Mouse (Mus musculus): ENCODE data around the gene Fgf15.
"Not testable (repeated sequence)": the region's sequence is repeated elsewhere in the genome, so short reads cannot be mapped to it uniquely, and the experiment has no call there.

The Fgf15 gene

DNA sequence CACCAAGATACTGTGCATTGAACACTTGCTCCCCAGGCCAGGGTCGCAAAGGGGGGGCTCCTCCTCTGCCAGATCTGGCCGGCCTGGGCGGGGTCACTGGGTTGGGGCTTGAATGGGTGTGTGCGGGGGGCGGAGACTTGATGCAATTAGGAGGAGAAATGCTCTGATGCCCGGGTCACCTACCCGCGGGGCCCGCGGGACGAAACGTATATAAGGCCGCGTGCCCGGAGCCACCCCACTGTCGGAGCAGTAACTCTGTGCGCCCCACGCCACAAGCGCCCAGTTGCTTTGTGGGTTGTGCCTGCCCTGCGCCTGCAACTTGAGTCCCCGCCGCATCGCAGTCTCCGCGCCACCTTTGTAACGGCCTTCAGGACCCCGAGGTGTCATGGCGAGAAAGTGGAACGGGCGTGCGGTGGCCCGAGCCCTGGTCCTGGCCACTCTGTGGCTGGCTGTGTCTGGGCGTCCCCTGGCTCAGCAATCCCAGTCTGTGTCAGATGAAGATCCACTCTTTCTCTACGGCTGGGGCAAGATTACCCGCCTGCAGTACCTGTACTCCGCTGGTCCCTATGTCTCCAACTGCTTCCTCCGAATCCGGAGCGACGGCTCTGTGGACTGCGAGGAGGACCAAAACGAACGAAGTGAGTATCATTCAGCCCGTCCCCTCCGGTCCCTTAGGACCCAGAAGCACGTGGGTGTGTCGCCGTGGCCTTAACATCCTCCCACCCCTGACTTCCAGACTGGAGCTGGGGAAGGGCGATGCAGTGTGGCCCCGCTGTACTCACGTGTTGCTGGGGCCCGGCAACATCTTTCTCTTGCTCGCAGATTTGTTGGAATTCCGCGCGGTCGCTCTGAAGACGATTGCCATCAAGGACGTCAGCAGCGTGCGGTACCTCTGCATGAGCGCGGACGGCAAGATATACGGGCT is at the start of gene Fgf15:
Gene Fgf15 (plus strand): TSS at position 238 of the 925 bp plus-strand sequence.
- DNase-seq (ENCODE audit: low spot score) = peak; percentile 88

DNA sequence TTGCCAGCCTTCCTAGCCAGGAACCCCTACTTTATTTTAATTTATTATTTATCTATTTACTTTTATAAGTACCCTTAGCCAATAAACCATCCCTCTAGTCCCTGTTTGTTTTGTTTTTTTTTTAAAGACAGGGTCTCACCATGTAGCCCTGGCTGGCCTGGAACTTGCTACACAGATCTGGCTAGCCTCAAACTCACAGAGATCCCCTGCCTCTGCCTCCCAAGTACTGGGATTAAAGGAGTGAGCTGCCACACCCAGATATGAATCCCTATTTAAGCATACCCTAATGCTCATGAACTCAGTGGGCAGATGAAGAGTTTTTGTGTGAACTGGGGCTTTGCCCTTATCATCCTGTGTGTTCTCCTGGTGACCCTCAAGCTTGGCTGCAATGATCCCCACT is 49.3 kb upstream of the Fgf15 start, which contains the start of gene Fgf4:
Gene Fgf4 (plus strand): TSS at position 301 of the 400 bp plus-strand sequence.
- no peak for DNase-seq (ENCODE audit: low spot score)

DNA sequence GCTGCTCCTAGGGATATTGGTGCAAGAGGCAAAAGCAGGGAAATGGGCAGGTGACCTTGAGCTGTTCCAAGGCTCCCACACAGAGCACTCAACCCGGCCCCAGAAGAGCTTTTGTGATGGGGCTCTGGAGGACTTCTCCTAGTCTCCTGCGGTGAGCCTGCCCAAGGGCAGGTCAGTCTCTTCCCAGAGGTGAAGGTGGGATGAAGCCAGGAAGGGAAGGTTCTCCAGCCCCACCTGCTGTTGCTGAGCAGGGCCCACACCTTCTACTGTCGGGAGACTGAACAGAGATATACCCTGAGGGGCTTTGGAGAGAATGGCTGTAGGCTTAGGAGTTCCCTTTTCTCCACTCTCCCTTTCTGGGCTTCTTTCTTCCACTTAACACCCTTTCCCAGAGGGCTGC is 45.0 kb upstream of the Fgf15 start:
- DNase-seq (ENCODE audit: low spot score) = no peak

DNA sequence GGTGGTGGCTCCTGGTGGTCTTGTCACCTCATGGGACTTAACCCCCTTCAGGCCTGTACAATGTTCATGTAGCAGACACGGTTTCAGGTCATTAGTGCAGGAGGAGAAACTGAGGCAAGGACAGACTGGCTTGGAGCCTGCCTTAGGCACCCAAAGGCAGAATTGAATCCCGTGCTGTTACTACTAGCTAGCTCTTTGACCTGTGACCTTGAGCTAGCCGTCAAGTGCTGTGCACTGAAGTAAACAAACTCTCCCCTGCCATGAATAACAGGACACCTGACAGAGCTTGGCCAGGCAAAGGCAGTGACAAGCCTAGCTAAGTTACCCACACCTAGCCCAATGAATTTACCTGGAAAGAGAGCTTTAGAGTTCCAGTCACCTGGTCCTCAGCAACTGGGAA is 41.4 kb upstream of the Fgf15 start:
- DNase-seq (ENCODE audit: low spot score) = no peak

DNA sequence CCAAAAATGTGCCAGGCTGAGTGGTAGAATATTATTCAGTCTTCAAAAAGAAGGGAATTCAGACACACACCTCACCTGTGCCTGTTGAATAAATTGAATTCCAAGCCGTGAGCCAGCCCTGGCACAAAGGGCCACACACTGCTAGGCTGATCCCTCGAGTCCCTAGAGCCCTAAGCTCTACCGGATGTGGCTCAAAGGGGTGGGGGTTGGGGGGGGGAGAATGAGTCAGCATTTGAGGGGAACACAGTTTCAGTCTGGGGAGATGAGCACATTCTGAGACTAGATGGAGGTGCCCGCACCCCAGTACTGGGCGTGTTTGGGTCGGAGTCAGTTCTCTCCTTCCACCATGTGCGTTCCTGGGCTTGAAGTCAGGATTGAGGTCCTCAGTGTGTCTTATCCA is 39.2 kb upstream of the Fgf15 start:
- no peak for DNase-seq (ENCODE audit: low spot score)

DNA sequence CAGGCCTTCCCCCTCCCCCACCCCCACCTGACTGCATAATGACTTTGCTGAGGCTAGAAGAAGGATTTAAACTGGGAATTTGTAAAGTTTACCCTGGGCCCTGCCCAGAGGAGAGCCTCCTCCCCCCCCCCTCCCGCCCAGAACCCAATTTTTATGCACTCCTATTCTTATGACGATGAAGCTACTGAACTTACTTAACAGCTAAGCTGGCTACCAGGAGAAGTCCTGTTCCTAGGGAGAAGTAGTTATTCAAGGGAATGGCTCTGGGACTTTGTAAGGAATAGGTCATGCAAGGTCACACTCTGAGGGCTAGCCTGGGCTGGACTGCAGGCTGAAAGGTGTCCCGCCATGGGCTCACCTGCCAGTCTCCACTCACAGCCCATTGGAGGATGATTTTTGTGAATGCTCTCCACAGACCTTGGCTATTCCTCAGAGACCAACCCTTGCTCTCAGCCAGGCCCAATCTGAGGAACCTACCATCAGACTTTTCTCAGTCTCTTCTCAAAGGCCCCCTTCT is 38.4 kb upstream of the Fgf15 start:
- no peak for DNase-seq (ENCODE audit: low spot score)

DNA sequence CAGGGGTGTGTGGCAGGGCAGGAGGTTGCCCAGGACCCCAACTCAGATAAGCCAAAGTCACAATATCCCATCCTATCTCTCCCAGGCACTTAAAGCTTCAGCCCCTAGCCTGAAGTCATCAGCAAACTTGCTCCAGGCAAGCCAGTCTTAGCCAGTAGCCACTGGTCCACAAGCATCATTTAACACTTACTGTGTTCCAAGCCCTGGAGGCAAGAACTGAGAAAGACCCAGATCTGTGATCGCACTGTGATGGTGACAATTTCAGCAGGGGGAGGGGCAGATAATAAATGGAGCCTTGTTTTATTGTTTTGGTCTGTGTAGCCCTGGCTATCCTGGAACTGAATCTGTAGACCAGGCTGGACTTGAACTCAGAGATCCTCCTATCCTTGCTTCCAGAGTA is 37.6 kb upstream of the Fgf15 start:
- no peak for DNase-seq (ENCODE audit: low spot score)

DNA sequence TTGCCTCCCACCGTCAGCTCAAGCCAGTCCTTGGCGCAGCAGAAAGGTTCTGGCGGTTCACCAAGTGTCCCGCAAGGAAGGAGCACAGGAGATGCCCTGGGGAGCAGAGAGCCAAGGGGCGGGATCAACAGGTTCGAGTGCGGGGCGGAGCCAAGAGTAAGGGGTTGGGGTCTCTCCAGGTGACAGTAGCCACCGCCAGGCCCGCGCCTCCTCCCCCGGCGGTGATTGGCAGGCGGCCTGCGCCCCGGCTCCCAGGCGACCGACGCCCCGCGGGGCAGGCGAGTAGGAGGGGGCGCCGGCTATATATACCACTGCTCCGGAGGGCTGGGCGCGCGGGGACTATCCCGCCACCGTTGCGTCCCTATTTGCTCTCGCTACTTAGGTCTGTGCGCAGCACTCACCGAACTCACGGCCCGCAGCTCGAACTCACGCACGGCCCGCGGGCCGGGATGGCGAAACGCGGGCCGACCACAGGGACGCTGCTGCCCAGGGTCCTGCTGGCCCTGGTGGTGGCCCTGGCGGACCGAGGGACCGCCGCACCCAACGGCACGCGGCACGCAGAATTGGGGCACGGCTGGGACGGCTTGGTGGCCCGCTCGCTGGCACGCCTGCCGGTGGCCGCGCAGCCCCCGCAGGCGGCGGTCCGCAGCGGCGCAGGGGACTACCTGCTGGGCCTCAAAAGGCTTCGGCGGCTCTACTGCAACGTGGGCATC is 35.1 kb upstream of the Fgf15 start:
- DNase-seq (ENCODE audit: low spot score) = no peak

DNA sequence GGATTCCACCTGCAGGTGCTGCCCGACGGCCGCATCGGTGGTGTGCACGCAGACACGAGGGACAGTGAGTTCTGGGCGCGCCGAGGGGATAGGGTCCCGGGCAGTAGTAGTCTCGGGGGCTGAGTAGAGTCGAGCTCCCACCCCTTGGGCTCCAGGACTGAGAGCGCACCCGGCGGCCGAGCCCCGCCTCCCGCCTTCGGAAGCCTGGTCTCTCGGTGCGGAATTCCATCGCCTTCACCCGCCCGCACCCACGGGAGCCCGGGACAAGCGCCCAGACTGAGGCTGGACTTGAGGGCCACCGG is 34.6 kb upstream of the Fgf15 start:
- no peak for DNase-seq (ENCODE audit: low spot score)

DNA sequence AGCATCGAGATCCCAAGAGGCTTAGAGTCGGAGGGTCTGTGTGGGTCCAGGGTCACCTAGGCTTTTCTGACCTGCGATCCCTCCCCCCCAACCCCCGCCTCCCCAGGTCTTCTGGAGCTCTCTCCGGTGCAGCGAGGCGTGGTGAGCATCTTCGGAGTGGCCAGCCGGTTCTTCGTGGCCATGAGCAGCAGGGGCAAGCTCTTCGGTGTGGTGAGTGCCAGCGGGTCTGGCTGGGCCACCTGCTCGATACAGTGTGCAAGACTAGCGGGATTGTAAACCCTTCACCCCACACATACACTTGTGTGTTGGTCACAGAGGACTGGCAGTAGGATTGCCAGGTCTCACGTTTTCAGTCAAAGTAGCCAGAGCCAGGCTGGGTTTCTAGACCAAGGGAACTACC is 34.2 kb upstream of the Fgf15 start:
- no peak for DNase-seq (ENCODE audit: low spot score)

DNA sequence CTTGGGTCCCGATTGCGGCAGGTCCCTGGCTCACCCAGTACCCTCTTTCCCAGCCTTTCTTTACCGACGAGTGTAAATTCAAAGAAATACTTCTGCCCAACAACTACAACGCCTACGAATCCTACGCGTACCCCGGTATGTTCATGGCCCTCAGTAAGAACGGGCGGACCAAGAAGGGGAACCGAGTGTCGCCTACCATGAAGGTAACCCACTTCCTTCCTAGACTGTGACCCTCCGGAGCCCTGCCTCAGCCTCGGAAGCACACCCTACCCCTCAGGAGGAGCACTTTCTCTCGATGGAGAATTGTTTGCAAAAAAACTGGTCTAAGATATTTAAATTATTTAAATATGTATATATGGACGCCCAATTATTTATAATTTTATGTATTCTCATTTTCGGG is 33.6 kb upstream of the Fgf15 start:
- no peak for DNase-seq (ENCODE audit: low spot score)

DNA sequence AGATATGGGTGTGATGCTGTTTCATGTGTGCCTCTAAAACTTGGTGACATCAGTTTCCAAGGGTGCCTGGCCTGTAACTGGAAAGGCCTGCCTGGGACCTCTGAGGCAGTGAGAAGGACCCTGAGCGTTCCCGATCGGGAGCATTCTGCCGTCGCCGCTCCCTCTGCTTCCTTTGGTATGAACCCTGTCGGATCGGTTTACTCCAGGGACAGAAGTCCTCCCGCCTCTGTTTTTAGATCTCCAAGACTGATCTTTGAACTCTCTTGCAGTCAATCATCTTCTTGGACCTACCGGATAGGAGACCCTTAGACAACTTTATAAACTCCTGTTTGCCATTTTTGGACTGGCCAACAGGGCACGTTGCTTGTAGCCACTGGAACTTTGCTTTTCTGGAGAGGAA is 33.1 kb upstream of the Fgf15 start:
- DNase-seq (ENCODE audit: low spot score) = no peak

DNA sequence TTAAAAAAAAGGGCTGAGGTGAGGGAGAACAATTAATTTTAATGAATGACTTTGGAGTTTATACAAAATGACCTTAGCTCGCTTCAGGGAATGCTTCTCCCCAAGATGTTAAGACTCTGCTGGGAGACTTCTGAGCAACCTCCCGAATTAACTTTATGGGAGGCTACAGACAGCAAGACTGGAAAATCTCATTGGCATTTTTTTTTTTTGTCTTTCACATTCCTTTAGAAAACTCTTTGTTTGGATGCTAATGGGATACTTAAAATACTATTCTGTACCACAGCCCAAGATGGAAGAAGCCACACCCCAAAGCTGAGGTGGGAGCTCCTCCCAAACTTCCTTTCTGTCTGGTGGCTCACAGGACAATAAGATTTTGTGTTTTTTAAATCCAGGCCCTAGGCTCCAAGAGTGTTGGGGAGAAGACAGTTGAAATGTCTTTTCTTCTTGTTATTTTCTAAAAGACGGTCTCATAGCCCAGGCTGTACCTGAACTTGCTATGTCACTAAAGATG is 32.1 kb upstream of the Fgf15 start:
- no peak for DNase-seq (ENCODE audit: low spot score)

DNA sequence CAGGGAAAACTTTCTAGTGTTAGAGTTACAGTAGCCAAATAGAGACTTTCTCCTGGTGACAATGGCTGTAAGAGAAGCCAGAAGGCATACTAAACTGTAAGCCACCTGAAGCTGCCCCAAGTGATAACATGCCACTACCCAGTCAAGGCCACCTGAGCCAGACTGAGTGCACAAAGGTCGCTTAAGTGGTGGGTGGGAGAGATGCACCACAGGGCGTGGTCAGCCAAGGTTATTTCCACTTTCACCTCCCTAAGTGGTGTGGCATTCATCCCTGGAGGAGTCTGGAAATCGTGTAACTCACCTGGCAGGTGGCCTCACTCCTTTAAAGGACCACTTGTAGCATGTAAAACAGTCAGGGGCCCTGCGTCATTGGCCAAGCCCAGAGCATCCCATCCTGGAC is 29.2 kb upstream of the Fgf15 start:
- DNase-seq (ENCODE audit: low spot score) = no peak

DNA sequence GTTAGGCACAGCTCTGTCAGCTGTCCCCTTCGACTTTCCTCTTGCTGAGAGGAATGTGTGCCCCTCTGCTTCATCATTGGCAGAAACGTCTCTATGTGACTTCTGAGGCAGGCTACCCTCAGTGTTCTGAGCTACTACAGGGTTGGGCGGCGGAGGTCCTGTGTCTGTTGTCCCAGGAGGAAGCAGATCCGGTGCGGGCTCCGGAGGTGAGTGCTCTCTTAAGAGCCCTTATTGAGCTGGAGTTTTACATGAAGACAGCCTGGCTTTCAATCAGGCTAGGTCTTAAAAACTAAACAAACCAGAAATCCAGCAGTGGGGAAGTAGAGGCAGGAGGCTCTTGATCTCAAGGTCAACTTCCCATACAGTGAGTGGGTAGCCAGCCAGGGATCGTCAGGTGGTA is 28.7 kb upstream of the Fgf15 start:
- no peak for DNase-seq (ENCODE audit: low spot score)

DNA sequence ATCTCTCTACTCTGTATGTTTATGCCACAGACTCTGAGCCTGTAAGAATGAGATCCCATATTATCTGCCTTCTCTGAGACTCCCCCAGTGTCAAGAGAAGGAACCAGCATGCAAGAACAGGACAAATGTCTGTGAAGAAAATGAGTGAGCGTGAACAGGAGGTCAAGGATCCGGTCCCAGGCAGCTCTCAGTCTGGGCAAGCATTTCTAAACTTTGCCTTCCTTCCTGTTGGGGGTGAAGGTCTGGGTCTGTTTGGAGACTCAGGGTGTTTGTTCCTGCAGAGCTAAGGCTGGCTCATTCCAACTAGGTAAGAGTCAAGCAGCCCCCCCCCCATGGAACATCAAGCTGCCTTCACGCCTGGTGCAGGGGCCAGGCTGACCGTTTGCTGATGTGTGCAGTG is 23.9 kb upstream of the Fgf15 start:
- DNase-seq (ENCODE audit: low spot score) = no peak

DNA sequence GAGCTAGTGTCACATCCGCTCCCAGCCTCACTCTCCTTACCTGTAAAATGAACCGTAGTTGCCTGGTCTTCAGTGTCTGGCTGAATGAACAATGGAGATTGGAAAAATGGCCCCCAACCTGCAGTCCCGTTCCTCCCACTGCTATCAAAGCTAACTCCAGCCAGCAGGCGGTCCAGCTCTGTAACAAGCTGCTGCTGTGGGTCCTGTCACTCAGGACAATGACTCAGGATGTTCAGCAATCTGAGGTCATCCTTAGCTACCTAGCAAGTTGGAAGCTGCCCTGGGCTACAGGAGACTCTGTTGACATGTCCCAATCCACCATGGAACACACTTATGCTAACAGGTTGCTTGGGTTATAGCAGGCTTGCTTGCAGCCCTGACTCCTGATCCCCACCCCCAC is 23.2 kb upstream of the Fgf15 start:
- no peak for DNase-seq (ENCODE audit: low spot score)

DNA sequence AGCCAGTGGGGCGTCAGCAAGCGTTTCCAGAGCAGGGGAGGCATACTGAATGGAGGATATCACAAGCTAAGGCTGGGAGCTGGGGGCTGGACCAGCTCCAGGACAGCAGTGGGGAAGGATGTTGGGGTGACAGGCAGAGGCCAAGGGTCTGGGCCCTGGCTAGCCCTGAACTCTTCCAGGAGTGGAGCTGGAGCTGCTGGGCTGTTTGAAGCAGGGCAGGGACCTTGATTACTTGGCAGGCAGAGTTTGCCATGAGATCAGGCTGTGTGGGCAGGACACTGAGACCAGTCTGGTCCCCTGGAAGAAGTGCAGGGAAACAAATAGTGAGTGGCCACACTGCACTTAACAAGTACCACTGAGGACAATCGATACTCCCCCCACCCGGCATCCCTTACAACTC is 22.1 kb upstream of the Fgf15 start:
- no peak for DNase-seq (ENCODE audit: low spot score)

DNA sequence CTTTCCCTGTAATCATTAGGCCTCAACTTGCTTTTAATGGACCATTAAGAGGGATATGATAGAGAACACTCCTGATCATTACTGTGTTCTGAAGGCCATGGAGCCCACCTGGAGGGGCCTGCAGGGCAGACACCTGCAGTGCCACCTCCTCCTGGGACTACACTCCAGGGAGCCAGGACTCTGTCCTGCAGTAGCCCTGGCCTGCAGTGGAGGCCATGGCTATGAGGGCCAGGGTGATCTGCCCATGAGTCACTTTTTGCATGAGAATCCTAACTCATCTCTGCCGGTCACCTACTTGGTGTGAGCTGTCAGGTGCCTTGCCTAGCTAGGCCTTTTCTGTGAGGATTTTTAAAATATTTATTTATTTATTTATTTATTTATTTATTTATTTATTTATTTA is 17.9 kb upstream of the Fgf15 start:
- DNase-seq (ENCODE audit: low spot score) = no peak

DNA sequence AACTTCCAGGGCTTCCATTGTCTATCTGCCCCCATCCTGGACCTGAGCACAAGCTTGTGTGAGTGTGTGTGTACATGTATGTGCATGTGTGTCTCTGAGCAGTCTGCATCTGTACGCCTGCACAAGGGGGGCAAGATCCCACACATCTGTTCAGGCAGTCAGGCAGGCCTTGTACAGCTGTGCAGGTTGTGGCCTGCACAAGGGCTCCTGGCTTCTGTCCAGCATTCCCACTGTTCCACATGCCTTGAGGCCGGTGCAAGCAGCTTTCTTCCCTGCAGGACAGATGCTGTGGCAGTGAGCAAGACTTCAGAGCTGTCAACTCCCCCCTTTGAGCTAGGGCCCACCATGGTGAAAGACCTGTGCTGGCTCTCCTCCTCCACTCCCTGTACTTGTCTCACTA is 13.2 kb upstream of the Fgf15 start:
- no peak for DNase-seq (ENCODE audit: low spot score)

DNA sequence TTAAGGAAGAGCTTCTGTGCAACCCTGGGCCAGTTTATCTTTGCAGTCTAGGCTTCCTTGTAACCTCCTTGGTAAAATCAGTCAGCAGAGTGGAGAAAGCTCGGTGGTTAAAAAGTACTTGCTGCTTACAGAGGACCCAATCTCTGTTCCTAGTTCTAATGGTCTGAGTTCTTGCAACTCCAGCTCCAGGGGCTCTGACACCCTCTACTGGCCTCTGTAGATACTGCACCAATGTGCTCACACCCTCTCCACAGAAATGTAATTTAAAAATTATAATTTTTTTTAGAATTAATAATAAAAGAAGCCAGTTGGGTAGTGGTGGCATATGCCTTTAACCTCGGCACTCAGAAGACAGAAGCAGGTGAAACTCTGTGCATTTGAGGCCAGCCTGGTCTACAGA is 8.7 kb upstream of the Fgf15 start:
- DNase-seq (ENCODE audit: low spot score) = no peak

DNA sequence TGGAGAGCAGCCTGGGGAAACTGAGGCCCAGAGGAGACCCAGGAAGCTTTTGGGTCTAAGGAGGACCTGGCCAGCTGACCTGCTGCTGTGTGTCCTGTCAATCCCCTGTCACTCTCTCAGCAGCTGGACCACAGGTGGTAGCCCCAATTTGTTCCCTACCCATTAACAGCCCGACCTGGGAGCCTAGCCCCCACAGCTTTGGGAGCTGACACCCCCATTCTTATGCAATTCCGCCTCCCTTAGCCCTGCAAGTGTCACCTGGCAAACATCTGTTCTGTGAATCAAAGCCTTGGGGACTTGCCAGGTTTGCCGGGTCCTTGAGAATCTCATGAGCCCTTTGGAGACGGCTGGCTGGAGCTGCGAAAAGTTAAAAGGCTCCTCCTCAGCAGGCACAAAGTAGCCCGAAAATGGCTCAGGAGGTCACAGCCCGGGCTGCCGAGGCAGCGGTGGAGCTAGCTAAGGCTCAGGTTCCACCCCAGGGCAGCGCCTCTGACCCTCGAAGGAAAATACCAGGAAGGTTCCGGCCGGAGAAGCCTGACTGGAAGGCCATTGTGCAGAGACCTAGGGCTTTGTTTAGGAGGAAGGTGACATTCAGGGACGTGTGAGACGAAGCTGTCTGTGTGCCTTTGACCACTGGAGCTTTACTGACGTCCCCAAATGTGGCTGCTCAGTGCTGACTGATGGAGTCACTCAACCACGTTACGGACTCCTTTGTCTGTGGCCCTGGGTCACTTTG is 7.6 kb upstream of the Fgf15 start:
- DNase-seq (ENCODE audit: low spot score) = no peak

DNA sequence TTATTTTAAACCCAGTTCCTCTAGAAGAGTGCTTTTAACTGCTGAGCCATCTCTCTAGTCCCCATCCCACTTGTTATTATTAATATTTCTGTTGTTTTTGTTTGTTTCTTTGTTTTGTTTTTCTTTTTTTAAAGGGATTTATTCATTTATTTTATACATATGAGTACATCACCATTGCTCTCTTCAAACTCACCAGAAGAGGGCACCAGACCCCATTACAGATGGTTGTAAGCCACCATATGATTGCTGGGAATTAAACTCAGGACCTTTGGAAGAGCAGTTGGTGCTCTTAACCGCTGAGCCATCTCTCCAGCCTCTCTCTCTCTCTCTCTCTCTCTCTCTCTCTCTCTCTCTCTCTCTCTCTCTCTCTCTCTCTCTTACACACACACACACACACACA is 5.7 kb upstream of the Fgf15 start:
- not testable (repeated sequence) for DNase-seq (ENCODE audit: low spot score)

Data from retina, embryonic 14.5 days (tissue).